Mouse (Mus musculus) T-helper 1 cell (primary cell): ENCODE data around the gene Pdcd1.

Experiments
- in situ Hi-C: fragments of 300-600 bp; cut with MboI, MseI; formaldehyde crosslinking; loops from one replicate; pipeline ENCODE4 v1.15.1; 2025; ENCODE audit warnings: high pct_unique_total_duplicates

The Pdcd1 gene

DNA sequence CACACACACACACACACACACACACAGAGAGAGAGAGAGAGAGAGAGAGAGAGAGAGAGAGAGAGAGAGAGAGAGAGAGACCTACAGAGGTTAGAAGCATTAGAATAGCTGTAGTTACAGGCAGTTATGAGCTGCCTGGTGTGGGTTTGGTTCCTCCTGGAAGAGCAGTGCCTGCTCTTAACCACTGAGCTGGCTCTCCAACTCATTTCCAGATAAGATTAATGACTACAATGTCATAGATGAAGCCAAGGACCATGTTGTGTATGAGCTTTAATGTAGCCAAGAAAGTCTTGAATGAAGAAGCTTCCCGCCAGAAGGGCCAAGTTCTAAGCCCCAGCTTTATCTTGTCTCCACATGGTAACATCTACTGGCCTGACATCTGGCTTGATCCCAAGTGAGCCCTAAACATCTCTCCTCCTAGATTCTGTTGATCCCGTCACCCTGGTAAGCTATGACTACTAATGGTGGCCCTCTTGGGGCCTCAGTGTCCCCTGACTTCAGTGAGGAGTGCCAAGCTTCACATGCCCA lies 19.2 kb downstream of the Pdcd1 start:
- in situ Hi-C loops: loop anchor here (25.0 kb wide), 1 partner anchor 546 kb away; the partner anchor contains the start of gene Hdlbp

- in situ Hi-C loops: loop anchor here (25.0 kb wide), 1 partner anchor 541 kb away; the partner anchor contains the start of gene Hdlbp
These were observed 23.6 kb downstream of the Pdcd1 start for GRCm38 (mm10) chr1:94028741-94029140.

- in situ Hi-C loops: loop anchor here (25.0 kb wide), 1 partner anchor 540 kb away; the partner anchor contains the start of gene Hdlbp
These were observed 24.7 kb downstream of the Pdcd1 start for GRCm38 (mm10) chr1:94027506-94028108.

DNA sequence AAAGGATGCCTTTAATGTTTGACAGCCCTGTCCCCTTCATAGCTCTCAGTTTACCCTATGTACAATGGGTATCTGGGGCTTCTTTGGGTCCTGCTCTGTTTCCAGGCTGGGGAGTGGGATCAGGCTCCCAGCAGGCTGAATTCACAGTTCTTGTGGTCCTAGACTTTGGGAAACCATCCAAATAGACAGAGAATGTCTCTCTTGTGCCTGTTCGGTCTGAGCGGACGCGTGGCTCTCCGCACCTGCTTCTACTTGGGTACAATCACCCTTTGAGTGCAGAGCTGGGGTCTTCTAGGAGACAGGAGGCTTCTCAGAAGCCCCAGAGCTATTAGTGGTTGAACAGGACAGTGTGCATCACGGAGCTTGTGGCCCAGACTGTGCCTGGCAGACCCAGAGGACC lies 32.2 kb downstream of the Pdcd1 start, which contains the start of gene Neu4:
Gene Neu4 (plus strand): TSS at position 301 of the 400 bp plus-strand sequence.
- in situ Hi-C loops: no loop called here

GRCm38 (mm10) chr1:94011643-94012042 lies 40.7 kb downstream of the Pdcd1 start:
- in situ Hi-C loops: loop anchor here (5.0 kb wide), 1 partner anchor 66 kb away; no protein-coding TSS in a partner anchor

DNA sequence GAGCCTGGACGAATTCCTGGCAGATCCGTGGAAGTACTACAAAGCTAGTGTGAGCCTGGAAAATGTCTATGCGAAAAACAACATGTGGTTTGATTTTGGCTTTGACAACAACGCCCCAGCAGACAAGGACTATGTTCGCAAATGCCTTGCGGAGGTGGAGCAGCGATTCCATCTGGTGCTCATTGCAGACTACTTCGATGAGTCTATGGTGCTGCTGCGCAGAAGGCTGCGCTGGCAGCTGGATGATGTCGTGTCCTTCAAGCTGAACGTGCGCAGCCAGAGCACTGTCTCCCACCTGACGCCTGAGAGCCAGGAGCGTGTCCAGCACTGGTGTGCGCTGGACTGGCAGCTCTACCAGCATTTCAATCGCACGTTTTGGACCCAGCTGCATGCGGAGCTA lies 43.5 kb downstream of the Pdcd1 start:
- in situ Hi-C loops: loop anchor here (5.0 kb wide), 1 partner anchor 137 kb away; no protein-coding TSS in a partner anchor

- in situ Hi-C loops: loop anchor here (5.0 kb wide), 1 partner anchor 134 kb away; no protein-coding TSS in a partner anchor
These were observed 46.3 kb downstream of the Pdcd1 start for GRCm38 (mm10) chr1:94005954-94006506.

- in situ Hi-C loops: no loop called here
These were observed 51.3 kb downstream of the Pdcd1 start for GRCm38 (mm10) chr1:94001023-94001422.

DNA sequence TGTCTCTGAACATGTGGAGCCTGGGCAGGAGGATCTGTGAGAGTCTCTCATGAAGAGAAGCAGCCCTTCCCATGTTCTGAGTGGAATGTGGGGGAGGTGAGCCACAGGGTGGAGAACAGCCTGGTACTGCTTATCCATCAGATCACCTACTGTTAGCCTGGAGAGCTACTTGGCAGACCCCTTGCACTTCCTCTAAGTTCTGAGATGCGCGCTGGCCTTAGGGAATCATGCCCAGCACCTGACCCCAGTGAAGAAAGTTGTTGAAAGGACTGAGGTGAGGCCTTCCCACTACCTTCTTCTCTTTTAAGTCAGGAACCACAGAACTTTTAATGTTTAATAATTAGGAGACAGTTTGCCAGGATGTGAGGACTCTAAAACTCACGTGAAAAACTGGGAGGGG lies 60.9 kb downstream of the Pdcd1 start:
- in situ Hi-C loops: loop anchor here (5.0 kb wide), 1 partner anchor 69 kb away; no protein-coding TSS in a partner anchor

DNA sequence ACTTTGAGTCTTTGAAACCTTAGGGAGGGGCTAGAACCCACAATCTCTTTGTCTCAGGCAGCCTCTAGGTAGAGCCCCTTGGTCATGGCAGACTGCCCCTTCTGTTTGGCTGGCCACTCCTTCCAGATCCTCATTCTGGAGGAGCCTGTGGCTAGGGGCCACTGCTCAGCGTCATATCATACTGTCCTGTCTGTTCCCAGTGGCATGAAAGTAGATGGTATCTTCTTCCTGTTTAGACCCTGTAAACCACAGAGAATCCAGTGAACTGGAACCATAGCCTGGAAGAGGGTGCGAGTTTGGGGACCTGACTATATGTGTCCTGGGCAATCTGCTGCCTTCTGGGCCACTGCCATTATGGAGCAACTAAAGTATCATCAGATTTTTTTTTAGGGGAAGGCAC lies 61.3 kb downstream of the Pdcd1 start:
- in situ Hi-C loops: loop anchor here (5.0 kb wide), 1 partner anchor 69 kb away; no protein-coding TSS in a partner anchor

DNA sequence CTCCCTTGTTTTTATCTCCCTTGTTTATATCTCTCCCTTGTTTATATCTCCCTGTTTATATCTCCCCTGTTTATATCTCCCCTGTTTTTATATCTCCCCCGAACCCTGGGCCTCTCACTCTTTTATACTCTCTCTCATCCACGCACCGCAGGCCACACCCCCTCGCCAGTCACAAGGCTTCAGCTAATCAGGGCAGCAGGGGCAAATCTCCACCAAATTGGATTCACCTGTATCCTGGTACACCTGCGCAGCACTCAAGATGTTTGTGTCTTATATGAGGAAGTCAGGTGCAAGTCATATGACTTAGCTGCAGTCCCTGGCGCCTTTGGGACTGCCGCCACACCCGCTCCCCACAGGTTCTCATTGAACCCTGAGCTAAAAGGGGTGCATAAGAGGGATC lies 62.1 kb downstream of the Pdcd1 start, which contains the start of gene Gal3st2c:
Gene Gal3st2c (plus strand): TSS at position 301 of the 400 bp plus-strand sequence.
- in situ Hi-C loops: loop anchor here (5.0 kb wide), 1 partner anchor 68 kb away; no protein-coding TSS in a partner anchor

DNA sequence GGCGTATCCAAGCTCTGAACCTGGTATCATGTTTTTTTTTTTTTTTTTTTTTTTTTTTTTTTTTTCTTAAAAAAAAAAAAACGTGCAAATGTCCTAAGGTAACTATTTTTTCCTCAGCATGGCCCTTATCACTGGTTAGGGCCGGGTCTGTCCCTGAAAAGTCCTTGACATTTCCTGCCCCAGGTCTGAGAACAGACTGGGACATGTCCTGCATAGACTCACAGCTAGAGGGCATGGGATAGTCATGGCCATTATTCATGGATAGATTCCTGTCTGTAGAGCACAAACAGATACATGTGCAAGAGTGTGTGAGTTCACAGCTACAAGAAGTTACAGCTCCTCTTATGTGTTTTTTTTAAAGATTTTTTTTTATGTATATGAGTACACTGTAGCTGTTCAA lies 63.6 kb downstream of the Pdcd1 start:
- in situ Hi-C loops: loop anchor here (5.0 kb wide), 1 partner anchor 89 kb away; no protein-coding TSS in a partner anchor
